Mouse (Mus musculus) kidney, postnatal 4 days (tissue): ENCODE results near the gene Maml1.

Source experiments
- DNase-seq, 2 experiments: peaks; one replicate each; pipeline ENCODE4 v3.0.0; 2021; ENCODE audit warnings: mixed read lengths in 2 of 2

Maml1 gene

GRCm38 (mm10) chr11:50238821-50239791 lies 53.0 kb downstream of the Maml1 start:
- DNase-seq: no peak

GRCm38 (mm10) chr11:50238324-50238723 lies 53.8 kb downstream of the Maml1 start, which contains the start of gene Ltc4s:
TSS of gene Ltc4s (minus strand) at chr11:50238616.
- peak in 1 of 2 experiments; percentile 47 for DNase-seq

- peak; percentile 52 to 68 for DNase-seq
Measured at GRCm38 (mm10) chr11:50236937-50237835, 54.9 kb downstream of the Maml1 start.

GRCm38 (mm10) chr11:50236540-50236936 lies 55.6 kb downstream of the Maml1 start:
- peak; percentile 95 to 97 for DNase-seq

GRCm38 (mm10) chr11:50234606-50235005 lies 57.5 kb downstream of the Maml1 start:
- DNase-seq: no peak

- peak in 1 of 2 experiments; percentile 47 for DNase-seq
Measured at GRCm38 (mm10) chr11:50233993-50234392, 58.1 kb downstream of the Maml1 start.

- no peak for DNase-seq
Measured at GRCm38 (mm10) chr11:50233022-50233421, 59.1 kb downstream of the Maml1 start.

- peak; percentile 68 to 78 for DNase-seq
Measured at GRCm38 (mm10) chr11:50231411-50231810, 60.7 kb downstream of the Maml1 start.

- peak; percentile 45 to 62 for DNase-seq
Measured at GRCm38 (mm10) chr11:50230481-50231304, 61.4 kb downstream of the Maml1 start.

- no peak for DNase-seq
Measured at GRCm38 (mm10) chr11:50229252-50229910, 62.7 kb downstream of the Maml1 start.

GRCm38 (mm10) chr11:50228772-50229171 lies 63.3 kb downstream of the Maml1 start:
- DNase-seq: no peak

GRCm38 (mm10) chr11:50227736-50228135 lies 64.4 kb downstream of the Maml1 start:
- DNase-seq: no peak

- peak in 1 of 2 experiments; percentile 45 for DNase-seq
Measured at GRCm38 (mm10) chr11:50227226-50227625, 64.9 kb downstream of the Maml1 start.

- no peak for DNase-seq
Measured at GRCm38 (mm10) chr11:50226406-50226805, 65.7 kb downstream of the Maml1 start.

- DNase-seq: peak; percentile 63 to 76
Measured at GRCm38 (mm10) chr11:50225611-50226378, 66.3 kb downstream of the Maml1 start.

- DNase-seq: peak; percentile 90 to 93
Measured at GRCm38 (mm10) chr11:50224671-50225530, 67.2 kb downstream of the Maml1 start.

GRCm38 (mm10) chr11:50223783-50224662 lies 68.1 kb downstream of the Maml1 start:
- DNase-seq: no peak

GRCm38 (mm10) chr11:50222559-50223276 lies 69.4 kb downstream of the Maml1 start:
- peak in 1 of 2 experiments; percentile 51 for DNase-seq
